Mouse (Mus musculus) ES-E14 (cell line): ENCODE data around the gene Fam222b.

ENCODE experiments used
- CHD2 ChIP-seq: IDR thresholded peaks from 2 replicates; pipeline ENCODE4 v1.6.1; 2014; ENCODE audit warnings: mild to moderate bottlenecking, low read depth, low read length, inconsistent platforms
- HCFC1 ChIP-seq: IDR thresholded peaks from 2 replicates; pipeline ENCODE4 v1.6.1; 2012; ENCODE audit warnings: low read length, inconsistent platforms, borderline replicate concordance; ENCODE audit not compliant: insufficient read depth
- MAFK ChIP-seq: IDR thresholded peaks from 2 replicates; pipeline ENCODE4 v1.6.1; 2014; ENCODE audit warnings: mild to moderate bottlenecking, low read depth, low read length, inconsistent platforms; ENCODE audit not compliant: insufficient read depth
- ZC3H11A ChIP-seq: IDR thresholded peaks from 2 replicates; pipeline ENCODE4 v1.6.1; 2012; ENCODE audit warnings: low read depth, mild to moderate bottlenecking, inconsistent platforms, low read length, borderline replicate concordance
- ZNF384 ChIP-seq: IDR thresholded peaks from 2 replicates; pipeline ENCODE4 v1.6.1; 2012; ENCODE audit warnings: low read depth, low read length, inconsistent platforms

- TF ChIP-seq ZC3H11A (no peak), MAFK (no peak), HCFC1 (no peak), CHD2 (no peak), ZNF384 (no peak)
Observed at GRCm38 (mm10) chr11:78062563-78062962, 31.9 kb upstream of the Fam222b start.
